Mouse (Mus musculus): ENCODE results near the gene Olfr768.
"Not testable (repeated sequence)": the region's sequence is repeated elsewhere in the genome, so short reads cannot be mapped to it uniquely, and the experiment has no call there.

The Olfr768 gene

DNA sequence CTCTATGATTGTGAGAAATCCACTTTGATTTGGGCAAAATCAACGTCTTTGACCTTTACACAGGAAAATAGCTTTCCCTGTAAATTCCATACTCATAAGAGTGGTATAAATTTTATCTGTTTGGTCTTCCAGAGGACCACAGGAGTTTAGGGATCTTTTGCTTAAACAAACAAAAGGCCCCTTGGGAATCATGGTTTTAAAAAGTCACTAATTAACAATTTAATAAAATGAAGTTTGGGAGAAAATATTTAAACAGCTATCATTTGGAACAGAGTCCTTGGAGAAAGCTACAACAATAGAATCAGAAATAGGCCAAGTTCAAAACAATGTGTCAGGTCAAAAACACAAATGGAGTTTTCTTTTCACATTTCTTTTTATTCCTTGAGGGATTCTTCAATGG is at the start of gene Olfr768:
Gene Olfr768, minus strand, starts transcription at position 101 of the 400 bp plus-strand sequence.
- in situ Hi-C loops (cut with MseI, MboI), result no loop called here

- in situ Hi-C loops (cut with MseI, MboI), result no loop called here
These were observed 39.7 kb upstream of the Olfr768 start, which contains the start of gene Olfr770 for GRCm38 (mm10) chr10:129138898-129139297. Gene Olfr770 (minus strand): TSS chr10:129138998.

GRCm38 (mm10) chr10:129117761-129118160 is 18.6 kb upstream of the Olfr768 start, which contains the start of gene Olfr769:
Gene Olfr769 (minus strand): TSS chr10:129117861.
- in situ Hi-C loops (cut with MseI, MboI), result no loop called here

- in situ Hi-C loops (cut with MseI, MboI), result no loop called here
These were observed 16.0 kb upstream of the Olfr768 start for GRCm38 (mm10) chr10:129115146-129115545.

DNA sequence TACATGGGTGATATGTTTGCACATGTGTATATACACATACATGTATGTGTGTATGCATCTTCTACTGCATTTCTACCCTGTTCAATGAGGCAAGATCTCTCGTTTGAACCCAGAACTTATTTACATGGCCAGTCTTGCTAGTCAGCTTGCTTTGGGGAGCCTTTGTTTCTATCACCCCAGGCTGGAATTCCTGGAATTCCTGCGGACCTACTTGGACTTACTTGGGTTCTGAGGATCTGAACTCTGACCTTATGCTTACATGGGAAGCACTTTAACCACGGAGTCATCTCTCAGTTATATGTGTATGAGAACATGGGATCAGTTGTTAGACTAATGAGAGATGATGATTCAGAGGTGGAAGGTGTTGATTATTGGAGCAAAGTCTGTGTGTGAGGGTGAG is 2.1 kb upstream of the Olfr768 start:
- in situ Hi-C loops (cut with MseI, MboI), result no loop called here

DNA sequence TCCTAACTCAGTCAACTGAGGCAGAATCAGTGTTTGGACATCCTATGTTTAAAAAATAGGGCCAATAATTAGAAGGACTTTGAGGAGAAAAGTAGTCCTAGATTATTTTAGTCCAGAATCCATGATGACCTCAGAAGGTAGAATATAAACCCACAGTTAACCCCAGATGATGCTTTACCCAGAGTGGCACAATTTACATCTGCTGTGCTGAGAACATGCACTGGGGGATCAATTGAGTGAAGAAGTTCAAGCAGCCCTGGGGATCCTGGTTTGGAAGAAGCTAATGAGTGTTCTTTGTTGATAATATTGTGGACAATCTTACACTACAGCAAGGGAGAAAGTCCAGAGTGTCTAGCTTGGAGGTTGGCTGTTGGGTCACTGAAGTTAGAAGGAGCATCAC is 16.4 kb downstream of the Olfr768 start, which contains the start of gene Olfr767:
Gene Olfr767, minus strand, starts transcription at position 101 of the 400 bp plus-strand sequence.
- in situ Hi-C loops (cut with MseI, MboI), result not testable (repeated sequence)

- in situ Hi-C loops (cut with MseI, MboI), result no loop called here
These were observed 30.3 kb downstream of the Olfr768 start, which contains the start of gene Olfr766-ps1 for GRCm38 (mm10) chr10:129068877-129069276. Gene Olfr766-ps1 (minus strand): TSS chr10:129068977.

GRCm38 (mm10) chr10:129049898-129050297 is 49.3 kb downstream of the Olfr768 start, which contains the start of gene Olfr765:
Gene Olfr765 (minus strand): TSS chr10:129049998.
- in situ Hi-C loops (cut with MseI, MboI), result not testable (repeated sequence)
